Mouse (Mus musculus) liver, embryonic 13.5 days (tissue): Measurements from ENCODE around the gene Col5a2. TPM values are rescaled to one million over a fixed set of nuclear protein-coding genes. Genes with fewer than 3 reads are reported as not detected.
"Not testable (repeated sequence)": the region's sequence is repeated elsewhere in the genome, so short reads cannot be mapped to it uniquely, and the experiment has no call there.

Experiments
- ATAC-seq: fragments of 200-750 bp; cut with Nextera tagmentation; 2 replicates; pipeline ENCODE4 v1.8.0; 2017; ENCODE audit warnings: low read depth, mild to moderate bottlenecking, moderate number of reproducible peaks, moderate library complexity
- DNase-seq: peaks from one replicate; pipeline ENCODE4 v3.0.0; 2022
- H3K27ac ChIP-seq: fragments of 300-500 bp; sonication (generic); 2 replicates; pipeline ENCODE4 v1.5.1; 2015; ENCODE audit warnings: moderate library complexity, mild to moderate bottlenecking, inconsistent platforms
- H3K27me3 ChIP-seq: fragments of 300-500 bp; sonication (generic); 2 replicates; pipeline ENCODE4 v1.6.1; 2015; ENCODE audit warnings: mild to moderate bottlenecking, inconsistent platforms
- H3K36me3 ChIP-seq: fragments of 300-500 bp; sonication (generic); 2 replicates; pipeline ENCODE4 v1.6.1; 2015; ENCODE audit warnings: mild to moderate bottlenecking, inconsistent platforms
- H3K4me1 ChIP-seq: fragments of 300-500 bp; sonication (generic); replicated peaks from 2 replicates; pipeline ENCODE4 v1.6.1; 2015; ENCODE audit warnings: inconsistent platforms
- H3K4me2 ChIP-seq: fragments of 300-500 bp; sonication (generic); 2 replicates; pipeline ENCODE4 v1.6.1; 2015; ENCODE audit warnings: inconsistent platforms, mild to moderate bottlenecking, moderate library complexity
- H3K4me3 ChIP-seq: fragments of 300-500 bp; sonication (generic); replicated peaks from 2 replicates; pipeline ENCODE4 v1.5.1; 2015; ENCODE audit warnings: mild to moderate bottlenecking, inconsistent platforms
- H3K9ac ChIP-seq: fragments of 300-500 bp; sonication (generic); 2 replicates; pipeline ENCODE4 v1.6.1; 2015; ENCODE audit warnings: mild to moderate bottlenecking, inconsistent platforms
- H3K9me3 ChIP-seq: fragments of 300-500 bp; sonication (generic); replicated peaks from 2 replicates; pipeline ENCODE4 v1.6.1; 2016; ENCODE audit warnings: inconsistent platforms
- WGBS: fragments of 180-500 bp; shearing (Covaris S2); methylation state at CpG from one replicate; pipeline ENCODE4 v1.1.7; 2015; ENCODE audit not compliant: insufficient replicate concordance; 5-methylcytosine and 5-hydroxymethylcytosine counted together
- polyA plus RNA-seq: library from polyadenylated mRNA; unstranded; fragments of >200 nt; fragmentation: Nextera tagmentation; extraction: Ambion mirVana; gene quantifications from 2 replicates; pipeline ENCODE4 v1.2.1, GENCODE M21; 2015

The Col5a2 gene
- 7.5 and 8.9 TPM in 2 replicates for polyA plus RNA-seq

- Histone ChIP-seq H3K4me3 (peak within 1 kb of the TSS; percentile 37), H3K4me1 (no peaks in the 10 kb centered on the region), H3K36me3 (no peaks in the 10 kb centered on the region), H3K9ac (no peak within 1 kb of the TSS), H3K27me3 (no peaks in the 10 kb centered on the region), H3K4me2 (peak within 1 kb of the TSS; percentile 6; the same call in 1 of the 2 replicates), H3K9me3 (no peaks in the 10 kb centered on the region), H3K27ac (peak within 1 kb of the TSS; percentile 29)
- WGBS = 29% methylated on average over 12 of the region's 12 CpGs
- no peak for ATAC-seq
- no peak for DNase-seq
Observed at GRCm38 (mm10) chr1:45502865-45503332, at the start of gene Col5a2. Gene Col5a2, minus strand, starts transcription at chr1:45503282.

- Histone ChIP-seq H3K9me3 (no peaks in the 10 kb centered on the region), H3K27ac (no peak overlapping the region), H3K4me1 (no peaks in the 10 kb centered on the region), H3K4me2 (no peak overlapping the region), H3K4me3 (no peak overlapping the region), H3K9ac (no peak overlapping the region), H3K27me3 (no peaks in the 10 kb centered on the region), H3K36me3 (no peaks in the 10 kb centered on the region)
- DNase-seq (no peak), ATAC-seq (no peak)
- 60% methylated on average over 4 of the region's 4 CpGs for WGBS
Observed at GRCm38 (mm10) chr1:45550531-45550930, 47.4 kb upstream of the Col5a2 start.

- no peaks in the 10 kb centered on the region for H3K36me3 ChIP-seq
- no peak overlapping the region for H3K27ac ChIP-seq
- 41% methylated on average over 1 of the region's 1 CpGs for WGBS
- ATAC-seq (no peak), DNase-seq (no peak)
- no peak overlapping the region for H3K9ac ChIP-seq
- H3K4me1 ChIP-seq = no peaks in the 10 kb centered on the region
- H3K4me3 ChIP-seq = no peak overlapping the region
- no peak overlapping the region for H3K4me2 ChIP-seq
- no peaks in the 10 kb centered on the region for H3K9me3 ChIP-seq
- no peaks in the 10 kb centered on the region for H3K27me3 ChIP-seq
Observed at GRCm38 (mm10) chr1:45541888-45542287, 38.8 kb upstream of the Col5a2 start.

GRCm38 (mm10) chr1:45541161-45541560 lies 38.1 kb upstream of the Col5a2 start:
- Histone ChIP-seq H3K9ac (no peak overlapping the region), H3K4me2 (no peak overlapping the region), H3K9me3 (no peaks in the 10 kb centered on the region), H3K27ac (no peak overlapping the region), H3K4me1 (no peaks in the 10 kb centered on the region), H3K36me3 (no peaks in the 10 kb centered on the region), H3K27me3 (no peaks in the 10 kb centered on the region), H3K4me3 (no peak overlapping the region)
- no peak for ATAC-seq
- no peak for DNase-seq
- WGBS = 64% methylated on average over 2 of the region's 2 CpGs

- H3K9me3 ChIP-seq = no peaks in the 10 kb centered on the region
- no peak for DNase-seq
- H3K9ac ChIP-seq = no peak overlapping the region
- no peak for ATAC-seq
- H3K36me3 ChIP-seq = no peaks in the 10 kb centered on the region
- no peak overlapping the region for H3K4me2 ChIP-seq
- no peaks in the 10 kb centered on the region for H3K4me1 ChIP-seq
- 66% methylated on average over 2 of the region's 2 CpGs for WGBS
- no peak overlapping the region for H3K4me3 ChIP-seq
- H3K27me3 ChIP-seq = no peaks in the 10 kb centered on the region
- H3K27ac ChIP-seq = no peak overlapping the region
Observed at GRCm38 (mm10) chr1:45531486-45531885, 28.4 kb upstream of the Col5a2 start.

GRCm38 (mm10) chr1:45527476-45527875 lies 24.4 kb upstream of the Col5a2 start:
- H3K27ac ChIP-seq, H3K4me3 ChIP-seq, ATAC-seq, H3K4me2 ChIP-seq, H3K4me1 ChIP-seq, H3K36me3 ChIP-seq, DNase-seq, H3K27me3 ChIP-seq, H3K9ac ChIP-seq, H3K9me3 ChIP-seq: not testable (repeated sequence)

GRCm38 (mm10) chr1:45523601-45524000 lies 20.5 kb upstream of the Col5a2 start:
- no peak overlapping the region for H3K27ac ChIP-seq
- no peak overlapping the region for H3K4me2 ChIP-seq
- H3K4me1 ChIP-seq = no peaks in the 10 kb centered on the region
- DNase-seq (no peak), ATAC-seq (no peak)
- no peaks in the 10 kb centered on the region for H3K36me3 ChIP-seq
- H3K4me3 ChIP-seq = no peak overlapping the region
- H3K9me3 ChIP-seq = no peaks in the 10 kb centered on the region
- no peaks in the 10 kb centered on the region for H3K27me3 ChIP-seq
- H3K9ac ChIP-seq = no peak overlapping the region
- WGBS = 74% methylated on average over 3 of the region's 3 CpGs

GRCm38 (mm10) chr1:45521486-45521885 lies 18.4 kb upstream of the Col5a2 start:
- H3K27me3 ChIP-seq = no peaks in the 10 kb centered on the region
- H3K36me3 ChIP-seq = no peaks in the 10 kb centered on the region
- 35% methylated on average over 2 of the region's 2 CpGs for WGBS
- H3K4me1 ChIP-seq = no peaks in the 10 kb centered on the region
- H3K27ac ChIP-seq = no peak overlapping the region
- H3K9me3 ChIP-seq = no peaks in the 10 kb centered on the region
- H3K9ac ChIP-seq = no peak overlapping the region
- DNase-seq = no peak
- no peak overlapping the region for H3K4me2 ChIP-seq
- H3K4me3 ChIP-seq = no peak overlapping the region
- no peak for ATAC-seq

- Histone ChIP-seq H3K4me2 (peak overlapping the region; percentile 6; the same call in 1 of the 2 replicates), H3K4me3 (peak overlapping the region; percentile 37), H3K36me3 (no peaks in the 10 kb centered on the region), H3K4me1 (no peaks in the 10 kb centered on the region), H3K9me3 (no peaks in the 10 kb centered on the region), H3K27ac (peak overlapping the region; percentile 29), H3K27me3 (no peaks in the 10 kb centered on the region), H3K9ac (no peak overlapping the region)
- 5% methylated on average over 11 of the region's 11 CpGs for WGBS
- ATAC-seq (no peak), DNase-seq (no peak)
Observed at GRCm38 (mm10) chr1:45502241-45502741, 791 bp downstream of the Col5a2 start.

- 48% methylated on average over 6 of the region's 6 CpGs for WGBS
- Histone ChIP-seq H3K4me2 (no peak overlapping the region), H3K4me3 (peak overlapping the region; percentile 37; the same call in 1 of the 2 replicates), H3K36me3 (no peaks in the 10 kb centered on the region), H3K27ac (no peak overlapping the region), H3K27me3 (no peaks in the 10 kb centered on the region), H3K4me1 (no peaks in the 10 kb centered on the region), H3K9me3 (no peaks in the 10 kb centered on the region), H3K9ac (no peak overlapping the region)
- ATAC-seq (no peak), DNase-seq (no peak)
Observed at GRCm38 (mm10) chr1:45501437-45501836, 1.6 kb downstream of the Col5a2 start.

- Histone ChIP-seq H3K27ac (no peak overlapping the region), H3K4me2 (no peak overlapping the region), H3K9ac (no peak overlapping the region), H3K4me3 (no peak overlapping the region), H3K27me3 (no peaks in the 10 kb centered on the region), H3K36me3 (no peaks in the 10 kb centered on the region), H3K9me3 (no peaks in the 10 kb centered on the region), H3K4me1 (no peaks in the 10 kb centered on the region)
- ATAC-seq (no peak), DNase-seq (no peak)
- WGBS = 76% methylated on average over 6 of the region's 6 CpGs
Observed at GRCm38 (mm10) chr1:45500456-45500855, 2.6 kb downstream of the Col5a2 start.

GRCm38 (mm10) chr1:45495025-45495424 lies 8.1 kb downstream of the Col5a2 start:
- H3K27ac ChIP-seq = no peak overlapping the region
- no peaks in the 10 kb centered on the region for H3K4me1 ChIP-seq
- H3K4me3 ChIP-seq = no peak overlapping the region
- no peak for ATAC-seq
- H3K9ac ChIP-seq = no peak overlapping the region
- WGBS = 49% methylated on average over 2 of the region's 2 CpGs
- no peaks in the 10 kb centered on the region for H3K27me3 ChIP-seq
- DNase-seq = no peak
- no peaks in the 10 kb centered on the region for H3K36me3 ChIP-seq
- no peaks in the 10 kb centered on the region for H3K9me3 ChIP-seq
- no peak overlapping the region for H3K4me2 ChIP-seq
